Mouse (Mus musculus) frontal cortex, adult 2 months (tissue): ENCODE results near the gene Ccdc116. TPM values are rescaled to one million over a fixed set of nuclear protein-coding genes. Genes with fewer than 3 reads are reported as not detected.

ENCODE experiments used
- DNase-seq, 2 experiments: peaks; one replicate each; pipeline ENCODE4 v3.0.0; 2022; ENCODE audit warnings: low spot score in 1 of 2; ENCODE audit errors: extremely low spot score in 1 of 2
- polyA plus RNA-seq: library from polyadenylated mRNA; depleted of rRNA; stranded (reverse); fragments of >200 nt; gene quantifications from 2 replicates; pipeline ENCODE4 v1.2.3, GENCODE M21; 2012; rRNA removed

Ccdc116 gene
- polyA plus RNA-seq, 1 experiment = 5.0 TPM

DNA sequence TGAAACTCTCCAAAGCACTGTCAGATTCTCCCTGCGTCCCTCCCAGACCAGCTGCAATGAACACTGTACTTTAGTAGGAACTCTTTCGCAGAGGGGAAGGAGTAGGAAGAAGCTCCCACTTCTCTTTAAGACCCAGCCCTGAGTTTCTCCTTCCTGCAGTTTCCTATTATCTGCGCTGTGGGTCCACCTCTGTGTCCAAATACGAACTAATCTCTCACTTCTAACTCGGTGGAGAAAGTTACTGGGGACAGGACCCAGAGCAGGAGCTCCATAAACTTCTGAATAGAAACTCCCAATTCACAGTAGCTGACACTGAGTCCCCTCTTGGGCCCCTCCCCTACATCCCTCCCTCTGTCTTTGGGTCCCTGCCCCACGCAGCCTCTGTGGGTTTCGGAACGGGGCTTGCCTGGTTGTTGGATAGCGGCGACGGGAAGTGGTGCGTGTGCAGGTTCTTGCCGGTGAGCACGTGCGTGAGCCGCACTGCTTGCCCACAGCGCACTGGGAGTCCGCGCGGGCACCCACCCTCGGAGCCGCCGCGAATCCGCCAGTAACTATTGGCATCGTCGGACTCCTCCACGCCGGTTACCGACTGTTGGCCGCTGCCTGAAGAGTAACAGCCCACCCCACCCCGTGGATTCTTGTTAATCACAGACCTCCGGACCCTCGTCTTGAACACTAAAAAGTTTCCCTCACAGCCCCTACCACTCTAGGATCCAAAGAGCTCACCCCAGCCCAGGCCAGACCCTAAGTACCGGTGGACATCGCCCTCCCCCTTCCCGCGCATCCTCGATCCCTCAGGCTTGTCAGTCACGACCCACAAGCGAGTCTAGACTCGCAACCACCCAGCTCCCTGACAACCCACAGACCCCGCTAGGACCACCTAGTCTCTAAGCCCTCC is 15.6 kb downstream of the Ccdc116 start:
- DNase-seq = no peak

DNA sequence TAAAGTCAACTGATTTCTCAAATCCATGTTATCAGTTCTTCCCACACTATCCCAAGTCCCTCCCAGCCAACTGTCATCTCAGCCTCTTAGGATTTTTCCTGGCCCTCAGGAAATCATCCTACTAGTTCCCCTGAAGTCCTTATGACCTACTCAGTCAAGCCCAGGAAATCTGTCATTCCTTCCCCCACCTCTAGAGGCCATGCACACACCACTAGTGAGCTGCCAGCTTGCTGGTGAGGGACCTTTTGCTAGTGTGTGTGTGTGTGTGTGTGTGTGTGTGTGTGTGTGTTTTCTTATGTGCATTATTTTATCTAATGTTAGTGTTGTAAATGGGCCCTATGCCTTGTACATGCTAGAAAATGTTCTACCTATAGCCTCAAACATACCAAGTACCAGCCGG is 19.7 kb downstream of the Ccdc116 start:
- DNase-seq = peak in 1 of 2 experiments; percentile 68

DNA sequence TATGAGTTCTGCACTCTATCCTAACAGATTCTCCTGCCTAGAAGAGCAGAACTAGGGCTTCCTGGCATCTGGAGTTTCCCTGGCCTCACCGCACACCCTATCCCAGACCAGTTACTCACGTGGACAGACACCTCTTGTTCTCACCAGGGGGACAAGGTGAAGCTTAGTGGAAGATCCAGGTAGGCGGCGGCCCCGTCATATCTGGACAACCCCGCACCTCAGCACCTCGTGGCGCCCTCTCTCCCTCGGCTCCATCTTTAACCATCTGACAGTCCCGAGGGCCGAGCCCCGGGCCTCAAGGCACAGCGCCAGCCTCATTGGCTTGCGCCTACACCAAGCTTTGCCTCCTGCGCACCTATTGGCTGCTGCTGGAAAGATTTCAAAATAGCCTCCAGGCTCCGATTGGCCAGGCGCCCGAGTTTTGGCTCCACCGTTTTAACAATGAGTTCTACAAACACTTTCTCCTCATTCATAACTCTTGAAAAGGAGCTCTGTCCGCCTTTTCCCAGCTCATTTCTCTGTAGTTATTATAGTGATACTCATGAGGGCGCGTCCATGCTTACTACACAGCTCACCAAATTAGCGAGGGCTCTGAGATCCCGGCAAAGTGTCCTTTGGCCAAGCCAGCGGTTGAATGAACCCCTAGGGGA is 22.0 kb downstream of the Ccdc116 start, which contains the start of gene 2610318N02Rik:
Gene 2610318N02Rik (minus strand): TSS at position 297 of the 650 bp plus-strand sequence.
- DNase-seq = peak; percentile 37 to 76

DNA sequence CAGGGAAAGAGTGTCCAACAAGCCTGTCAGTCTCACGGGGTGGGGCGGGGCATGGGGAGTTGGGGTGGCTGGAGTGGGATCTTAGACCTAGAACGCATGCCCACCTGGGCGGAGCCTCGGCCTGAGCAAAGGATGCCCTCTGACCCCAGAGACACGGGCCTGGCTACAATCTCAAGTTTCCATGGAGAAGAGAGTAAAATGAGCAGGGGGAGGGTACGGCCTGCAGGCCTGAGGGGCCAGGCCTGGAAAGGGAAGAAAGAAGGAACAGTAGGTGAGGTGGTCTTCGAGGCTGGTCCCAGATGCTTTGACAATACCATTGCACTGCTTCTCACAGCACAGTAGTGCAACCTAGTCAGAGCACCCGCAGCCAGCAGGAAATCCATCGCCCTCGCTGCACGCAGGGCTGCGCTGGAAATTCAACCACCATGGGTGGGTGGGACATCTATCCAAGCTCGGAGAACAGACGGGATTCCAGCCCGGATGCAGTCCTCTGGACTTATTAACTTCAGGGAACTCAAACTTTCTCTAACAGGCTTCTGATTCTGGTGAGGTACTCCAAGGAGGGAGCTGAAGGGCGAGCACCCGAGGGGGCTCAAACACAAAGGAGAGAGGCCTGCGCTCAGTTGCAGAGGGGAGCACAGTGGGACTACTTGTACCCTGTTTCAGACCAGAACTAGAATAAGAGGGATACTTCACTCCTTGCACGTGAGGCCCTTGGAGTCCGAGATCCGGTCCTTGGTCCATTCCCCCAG is 22.7 kb downstream of the Ccdc116 start:
- no peak for DNase-seq

DNA sequence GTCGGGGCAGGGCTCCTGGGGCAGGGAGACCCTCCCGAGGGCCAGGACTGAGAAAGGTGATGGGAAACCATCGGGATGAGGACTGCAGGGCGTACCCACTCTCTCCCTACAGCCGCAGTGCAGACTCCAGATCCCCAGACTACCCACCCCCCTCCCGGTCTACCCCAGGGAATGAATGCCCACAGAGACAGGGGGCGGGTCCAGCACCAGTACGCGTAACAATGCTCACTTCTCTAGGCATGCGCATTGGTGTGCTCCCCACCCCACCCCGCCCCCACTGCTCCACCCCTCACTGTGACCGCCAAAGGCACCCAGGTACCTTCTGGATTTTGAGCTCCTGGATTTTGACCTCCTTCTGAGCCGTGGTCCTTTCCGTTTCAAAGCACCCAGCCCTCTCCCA is 25.5 kb downstream of the Ccdc116 start:
- no peak for DNase-seq

DNA sequence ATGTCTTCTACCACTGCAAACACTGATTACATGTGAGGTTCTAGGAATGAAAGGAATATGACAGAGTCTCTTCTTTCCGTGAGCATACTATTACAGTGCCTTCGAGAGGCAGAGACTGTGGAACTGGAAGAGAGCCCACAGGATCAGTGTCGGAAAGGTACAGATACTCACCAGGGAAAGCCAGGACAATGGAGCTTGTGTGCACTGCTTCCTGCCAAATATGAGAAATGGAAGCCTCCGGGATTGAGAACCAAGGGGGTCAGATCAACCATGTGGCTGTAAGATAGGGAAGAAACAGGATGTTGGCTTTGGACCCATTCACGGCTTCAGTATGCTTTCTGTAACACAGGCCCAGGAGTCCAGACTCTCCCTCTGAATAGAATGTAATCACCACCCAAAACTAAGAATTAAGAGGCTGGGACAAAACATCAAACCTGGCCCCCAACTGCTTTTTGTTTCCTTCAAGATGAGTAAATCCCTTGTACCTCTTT is 29.7 kb downstream of the Ccdc116 start:
- no peak for DNase-seq

DNA sequence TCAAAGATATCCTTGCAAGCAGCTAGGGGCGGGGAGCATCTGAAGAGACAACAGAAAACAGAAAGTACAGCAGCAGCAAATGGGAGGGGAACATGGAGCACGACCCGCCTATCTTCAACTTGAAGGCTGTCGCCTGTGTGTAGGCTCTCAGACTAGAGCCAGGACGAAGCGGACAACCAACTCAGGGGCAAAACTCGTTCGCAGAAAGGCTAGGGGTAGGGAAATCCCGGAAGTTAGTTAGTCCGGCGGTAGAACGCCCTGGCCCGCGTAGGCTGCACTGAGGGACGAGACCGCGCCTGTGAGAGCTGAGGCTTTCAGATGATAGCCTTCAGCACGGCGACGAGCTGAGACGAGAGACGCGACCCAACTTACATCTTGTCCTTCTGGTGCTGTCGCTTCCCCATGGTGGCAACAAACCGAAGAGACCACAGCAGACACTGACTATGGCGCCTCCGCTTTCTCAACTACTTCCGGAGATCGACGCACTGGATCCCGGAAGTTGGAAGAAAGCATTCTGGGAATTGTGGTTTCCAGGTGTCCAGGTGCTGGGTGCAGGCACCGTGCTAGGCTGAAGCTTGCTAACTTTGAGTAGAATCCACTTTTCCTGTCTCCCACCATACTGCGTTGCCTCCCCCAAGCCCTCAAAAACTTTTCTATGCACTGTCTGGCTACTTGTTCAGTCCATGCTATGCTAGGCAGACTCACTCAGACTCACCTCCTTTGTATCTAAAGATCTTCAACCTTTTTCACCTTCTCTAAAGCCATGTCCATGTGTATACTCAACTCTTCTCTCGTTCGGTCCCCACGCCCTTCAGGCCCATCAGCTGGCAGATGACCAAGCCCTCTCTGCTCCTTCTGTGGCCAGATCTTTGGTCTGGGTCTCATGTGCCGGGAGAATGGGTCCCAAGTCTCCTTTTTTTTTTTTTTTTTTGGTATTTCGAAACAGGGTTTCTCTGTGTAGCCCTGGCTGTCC is 36.0 kb downstream of the Ccdc116 start, which contains the start of gene Ppil2:
Gene Ppil2 (minus strand): TSS at position 487 of the 973 bp plus-strand sequence.
- peak; percentile 56 to 82 for DNase-seq

DNA sequence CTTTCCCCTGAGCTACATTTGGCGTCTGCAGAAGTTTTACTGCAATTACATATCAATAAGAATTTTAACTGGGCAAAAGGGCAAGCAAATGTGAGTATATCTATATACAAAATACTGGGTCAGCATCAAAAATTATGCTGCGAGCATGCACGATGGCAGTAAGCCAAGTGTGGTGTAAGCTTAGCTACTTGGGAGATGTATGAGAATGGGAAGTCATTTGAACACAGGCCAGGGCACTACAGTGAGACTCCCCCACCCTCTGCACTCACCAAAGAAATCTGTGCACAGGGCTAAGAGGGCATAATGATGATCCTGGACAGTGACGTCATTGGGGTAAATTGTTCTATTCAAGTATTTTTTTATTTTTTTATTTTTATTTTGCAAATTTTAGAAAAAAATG is 42.4 kb downstream of the Ccdc116 start:
- DNase-seq = no peak

DNA sequence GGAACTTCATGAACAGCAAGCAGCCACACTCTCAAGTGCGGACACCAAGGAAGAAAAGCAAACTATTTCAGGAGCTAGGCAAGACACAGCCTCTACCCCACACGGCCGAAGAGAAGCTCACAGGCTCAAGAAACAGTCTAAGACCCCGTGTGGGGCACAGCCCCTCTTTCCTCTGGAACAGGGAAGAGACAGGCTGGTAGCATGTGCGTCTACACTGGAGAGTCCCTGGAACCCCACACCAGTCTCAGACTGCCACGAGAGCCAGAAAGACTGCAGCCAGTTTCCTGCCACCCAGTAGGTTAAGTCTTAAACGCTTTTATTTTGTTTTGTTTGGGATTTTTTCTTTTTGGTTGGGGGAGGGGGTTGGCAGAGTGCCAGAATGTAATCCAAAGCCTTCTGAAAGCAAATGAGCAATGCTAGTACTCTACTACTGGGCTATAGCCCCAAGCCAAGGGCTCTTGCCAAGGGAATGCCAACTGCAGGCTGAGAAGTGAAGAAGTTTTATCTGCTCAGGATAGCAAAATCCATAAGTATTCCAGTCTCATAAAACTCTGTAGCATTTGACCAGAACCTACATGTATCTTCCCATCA is 44.3 kb downstream of the Ccdc116 start:
- DNase-seq = no peak

DNA sequence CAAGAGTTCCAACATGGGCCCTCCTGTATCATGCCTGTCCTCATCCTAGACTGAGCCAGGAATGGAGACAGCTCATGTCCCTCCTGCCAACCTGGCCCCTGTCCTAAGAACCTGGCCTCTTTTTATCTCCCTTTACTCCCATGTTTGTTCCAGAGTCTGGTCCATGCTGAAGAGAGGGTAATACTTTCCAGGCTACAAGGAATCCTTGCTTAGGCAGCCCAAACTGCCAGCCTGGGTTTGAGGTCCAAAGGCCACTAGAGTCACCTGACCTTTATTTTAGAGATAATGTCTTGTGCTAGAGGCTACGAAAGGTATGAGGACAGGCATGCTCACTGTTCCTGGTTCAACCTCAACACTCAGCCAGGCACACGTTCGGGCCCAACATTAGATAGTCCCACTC is 50.1 kb downstream of the Ccdc116 start:
- no peak for DNase-seq

Other genes with a start within 250 kb of the Ccdc116 start
- gene Mapk1, start 163.8 kb downstream of the Ccdc116 start, polyA plus RNA-seq = 360 and 370 TPM in 2 replicates
- gene Ypel1, start 77.5 kb downstream of the Ccdc116 start, polyA plus RNA-seq = 29.2 and 37.4 TPM in 2 replicates
- gene Ppil2, start 36.0 kb downstream of the Ccdc116 start, polyA plus RNA-seq = 99.6 and 110 TPM in 2 replicates
- gene 2610318N02Rik, start 22.1 kb downstream of the Ccdc116 start, polyA plus RNA-seq = 4.8 and 5.2 TPM in 2 replicates
- gene Sdf2l1, start 14.8 kb downstream of the Ccdc116 start, polyA plus RNA-seq = 17.8 and 22.2 TPM in 2 replicates
- 29.4 and 29.9 TPM in 2 replicates for gene Ydjc, start 2.6 kb downstream of the Ccdc116 start, polyA plus RNA-seq
- 131 and 136 TPM in 2 replicates for gene Ube2l3, start 55.4 kb upstream of the Ccdc116 start, polyA plus RNA-seq
- gene Rimbp3, start 61.4 kb upstream of the Ccdc116 start, polyA plus RNA-seq = 0.69 and 0.96 TPM in 2 replicates
- 5.8 and 6.1 TPM in 2 replicates for gene Hic2, start 86.3 kb upstream of the Ccdc116 start, polyA plus RNA-seq
- 338 and 351 TPM in 2 replicates for gene Tmem191c, start 128.8 kb upstream of the Ccdc116 start, polyA plus RNA-seq
- 2.1 and 4.0 TPM in 2 replicates for gene Serpind1, start 184.1 kb upstream of the Ccdc116 start, polyA plus RNA-seq